Mouse (Mus musculus): ENCODE data around the gene Atp10a.

The Atp10a gene

DNA sequence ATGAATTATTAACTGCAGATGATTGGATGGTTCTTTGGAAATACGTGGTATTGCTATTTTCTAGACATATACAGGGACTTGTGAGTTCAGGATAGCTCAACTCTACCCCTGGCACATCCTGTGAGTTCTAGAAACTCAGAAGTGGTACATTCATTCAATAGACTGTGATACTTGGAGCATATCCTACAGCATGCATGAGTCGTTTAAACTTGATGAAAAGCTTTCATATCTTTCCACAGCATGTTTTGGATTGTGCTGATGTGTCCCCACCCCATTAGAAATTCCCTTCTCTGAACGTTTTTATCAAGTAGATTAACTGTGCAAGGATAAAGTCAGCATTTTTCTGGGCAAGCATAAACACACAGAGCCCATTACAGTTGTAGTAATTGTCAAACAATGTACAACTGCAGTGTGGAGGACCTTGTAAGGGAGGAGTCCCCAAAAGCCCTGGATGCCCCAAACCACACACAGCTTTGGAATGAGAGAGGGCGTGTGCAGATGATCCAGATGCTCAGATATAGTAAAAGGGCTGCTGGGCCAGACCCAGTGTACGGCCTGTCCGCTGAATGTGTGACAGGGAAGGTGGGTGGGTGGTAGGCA is 35.1 kb downstream of the Atp10a start:
- no peak for DNase-seq

DNA sequence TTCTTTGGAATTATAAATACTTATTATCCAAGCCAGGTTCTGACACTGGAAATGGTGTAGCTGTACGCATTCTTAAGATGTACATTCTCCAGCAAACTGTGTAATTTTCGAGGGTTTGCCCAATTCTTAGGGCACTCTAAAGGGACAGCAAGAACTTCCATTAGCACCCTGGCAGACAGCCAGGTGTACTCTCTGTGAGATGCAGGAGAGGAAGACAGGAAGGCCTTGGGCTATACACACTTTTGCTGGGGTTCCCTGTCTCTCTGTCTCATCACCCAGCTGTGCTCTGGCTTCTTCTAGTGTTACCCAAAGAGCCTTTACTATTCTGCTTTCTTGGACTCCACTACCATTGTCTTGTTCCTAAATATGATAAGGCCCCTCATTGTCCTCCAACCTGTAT is 36.7 kb downstream of the Atp10a start:
- no peak for DNase-seq

DNA sequence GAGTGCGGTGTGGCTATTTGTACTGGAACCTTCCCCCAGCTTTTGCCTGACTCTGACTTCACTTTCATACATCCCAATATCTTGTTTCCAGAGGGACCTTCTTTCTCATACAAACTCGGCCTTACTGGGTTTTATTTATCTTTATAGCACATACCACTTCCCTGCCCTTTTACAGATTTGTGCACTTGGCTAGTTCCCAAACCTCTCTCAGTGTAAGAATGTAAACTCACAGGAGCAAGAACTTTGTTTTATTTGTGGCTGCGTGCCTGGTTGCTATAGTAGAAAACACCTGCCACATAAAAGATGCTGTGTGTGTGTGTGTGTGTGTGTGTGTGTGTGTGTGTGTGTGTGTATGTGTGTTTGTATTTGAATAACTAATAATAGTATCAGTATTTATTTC is 37.4 kb downstream of the Atp10a start:
- no peak for DNase-seq

DNA sequence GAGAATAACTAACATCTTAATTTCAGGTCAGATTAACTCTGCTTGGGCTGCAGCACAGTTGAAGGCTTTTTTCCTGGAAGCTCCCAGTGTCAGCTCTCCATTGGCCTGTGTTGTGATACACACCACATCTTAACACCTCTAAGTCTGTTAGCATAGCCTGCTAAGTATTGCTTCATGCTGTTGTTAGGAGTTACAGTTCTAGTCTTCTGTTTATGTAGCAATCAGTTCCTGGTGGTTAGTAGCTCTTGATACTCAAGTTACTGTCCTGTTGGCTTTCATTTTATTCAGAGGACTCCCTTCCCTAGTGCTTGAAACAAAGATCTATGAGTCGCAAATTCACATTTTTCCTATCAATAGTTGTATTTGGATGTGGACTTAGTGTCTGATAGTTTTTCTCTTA is 39.7 kb downstream of the Atp10a start:
- DNase-seq, result no peak

DNA sequence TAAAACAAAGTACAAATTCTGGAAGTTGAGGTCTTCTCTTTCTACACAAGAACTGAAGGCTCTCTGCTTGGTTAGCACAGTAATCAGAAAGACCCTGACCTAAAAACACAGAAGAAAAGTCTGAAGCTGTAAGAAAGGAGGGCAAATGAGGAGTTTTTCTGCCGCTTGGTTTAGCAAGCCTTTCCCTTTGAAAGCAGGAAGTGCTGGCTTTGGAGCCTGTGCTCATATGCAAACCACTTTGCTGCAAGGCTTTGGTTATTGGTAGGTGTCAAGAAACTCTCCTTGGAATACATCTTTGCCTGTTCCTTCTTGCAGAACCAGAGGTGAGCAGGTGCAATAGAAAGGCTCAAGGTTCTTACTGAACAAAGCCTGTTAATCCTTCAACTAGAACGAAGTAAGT is 41.1 kb downstream of the Atp10a start:
- DNase-seq, result no peak

DNA sequence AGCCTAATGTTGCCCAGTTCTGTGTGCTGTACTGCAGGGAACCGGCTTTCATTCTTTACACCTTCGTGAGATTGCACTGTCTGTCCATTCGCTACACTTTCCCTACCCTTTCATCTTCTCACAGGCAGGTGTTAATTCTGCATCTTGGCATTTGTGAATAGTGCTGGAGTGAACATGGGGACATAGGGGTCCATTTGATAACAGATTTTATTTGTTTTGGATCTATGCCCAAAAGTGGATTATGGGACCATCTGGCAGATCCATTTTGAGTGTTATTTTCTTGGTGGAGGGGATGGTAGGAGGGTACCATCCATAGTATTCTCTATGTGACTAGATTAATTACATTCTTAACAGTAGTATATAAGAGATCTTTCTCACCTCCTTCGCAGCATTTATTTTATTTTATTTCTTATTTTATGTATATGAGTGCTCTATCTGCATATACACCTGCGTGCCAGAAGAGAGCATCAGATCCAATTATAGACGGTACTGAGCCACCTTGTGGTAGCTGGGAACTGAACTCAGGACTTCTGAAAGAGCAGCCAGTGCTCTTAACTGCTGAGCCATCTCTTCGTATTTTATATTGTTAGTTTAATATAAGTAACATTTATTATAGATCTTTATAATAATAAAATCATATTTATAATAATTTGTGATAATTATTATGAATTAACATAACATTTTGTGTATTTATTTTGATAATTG is 42.9 kb downstream of the Atp10a start:
- no peak for DNase-seq

DNA sequence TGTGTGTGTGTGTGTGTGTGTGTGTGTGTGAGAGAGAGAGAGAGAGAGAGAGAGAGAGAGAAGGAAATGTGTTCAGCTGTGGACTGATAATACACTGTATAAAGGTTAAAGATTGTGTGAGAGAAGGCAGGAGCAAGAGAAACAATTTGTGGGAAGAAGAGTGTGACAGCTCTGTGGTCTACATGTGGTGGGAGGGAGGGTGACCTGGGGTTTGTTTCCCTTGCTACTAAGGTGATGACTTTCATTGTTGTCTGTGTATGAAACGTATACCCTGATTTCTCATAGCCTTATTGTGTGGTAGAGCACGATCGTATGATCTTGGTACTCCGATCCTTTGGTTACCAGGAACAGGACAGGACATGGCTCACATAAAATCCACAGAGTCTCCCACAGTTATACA is 45.3 kb downstream of the Atp10a start:
- no peak for DNase-seq

DNA sequence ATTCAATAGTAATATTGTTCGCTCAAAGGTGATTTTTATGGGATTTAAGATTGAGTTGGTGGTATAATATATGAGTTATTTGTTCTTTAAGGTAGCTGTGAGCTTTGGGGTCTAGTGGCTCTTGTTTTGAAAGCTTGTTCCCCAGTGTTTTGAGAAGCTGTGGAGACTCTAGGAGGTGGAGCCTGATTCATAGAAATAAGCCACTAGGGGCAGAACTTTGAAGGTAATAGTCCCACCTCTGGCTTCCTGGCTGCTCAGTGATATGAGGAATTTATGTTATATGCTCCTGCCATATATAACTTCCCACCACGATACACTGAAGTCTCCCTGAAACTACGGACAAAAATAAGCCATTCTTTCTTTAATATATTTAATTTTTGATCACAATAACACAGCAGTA is 49.2 kb downstream of the Atp10a start:
- DNase-seq, result no peak

DNA sequence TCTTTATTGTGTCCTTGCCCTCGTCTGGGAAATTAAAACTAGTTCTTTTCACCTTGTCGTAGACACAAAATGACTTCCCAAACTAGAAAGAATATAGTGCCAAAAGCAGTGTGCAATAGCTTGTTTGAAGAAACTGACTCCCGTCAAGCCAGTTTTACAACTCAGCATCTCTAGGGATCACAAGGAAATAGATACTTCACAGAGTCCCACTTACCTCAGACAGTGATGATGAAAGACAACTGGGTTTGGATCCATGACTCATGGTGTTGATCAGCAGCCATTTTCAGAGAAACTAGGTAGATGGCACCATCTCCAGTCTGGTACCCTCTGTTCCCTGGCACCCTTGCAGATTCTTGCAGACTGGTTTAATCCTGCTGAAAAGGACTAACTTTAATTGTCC is 53.3 kb downstream of the Atp10a start:
- no peak for DNase-seq

DNA sequence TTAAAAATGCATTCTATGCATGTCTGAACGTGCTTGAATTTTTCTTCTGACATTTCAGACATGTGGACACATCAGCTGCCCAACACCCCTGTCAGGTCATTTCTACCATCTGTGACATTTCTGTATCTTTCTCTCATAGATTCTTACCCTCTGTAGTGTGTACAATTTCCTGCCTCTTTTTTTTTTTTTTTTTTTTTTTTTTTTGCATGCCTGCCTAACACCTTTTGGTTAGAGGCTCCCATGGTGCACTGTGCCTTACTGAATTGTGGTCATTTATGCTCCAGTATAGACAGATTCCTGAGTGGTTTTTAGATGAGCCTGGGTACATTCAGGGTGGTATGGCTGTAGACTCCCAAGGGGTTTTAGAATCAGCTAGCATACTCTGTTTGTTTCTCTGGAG is 54.3 kb downstream of the Atp10a start:
- no peak for DNase-seq

DNA sequence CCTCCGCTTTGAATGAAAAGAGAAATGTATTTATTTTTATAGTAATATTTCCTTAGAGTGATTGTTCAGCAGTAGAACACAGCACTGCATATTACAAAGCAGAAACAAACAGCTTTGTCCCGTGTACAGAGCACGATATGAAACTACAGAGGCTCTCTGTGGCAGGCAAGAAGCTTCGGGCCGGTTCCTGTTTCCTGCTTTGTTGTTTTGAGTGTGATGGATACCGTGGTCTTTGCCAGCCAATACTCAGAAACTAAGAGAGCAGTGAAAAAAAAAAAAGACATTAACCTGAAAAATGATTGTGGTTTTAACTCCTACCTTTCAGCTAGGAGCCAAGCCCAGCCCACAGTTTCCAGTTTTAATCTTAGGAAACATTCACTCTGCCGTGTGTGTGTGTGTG is 55.8 kb downstream of the Atp10a start:
- DNase-seq, result no peak

DNA sequence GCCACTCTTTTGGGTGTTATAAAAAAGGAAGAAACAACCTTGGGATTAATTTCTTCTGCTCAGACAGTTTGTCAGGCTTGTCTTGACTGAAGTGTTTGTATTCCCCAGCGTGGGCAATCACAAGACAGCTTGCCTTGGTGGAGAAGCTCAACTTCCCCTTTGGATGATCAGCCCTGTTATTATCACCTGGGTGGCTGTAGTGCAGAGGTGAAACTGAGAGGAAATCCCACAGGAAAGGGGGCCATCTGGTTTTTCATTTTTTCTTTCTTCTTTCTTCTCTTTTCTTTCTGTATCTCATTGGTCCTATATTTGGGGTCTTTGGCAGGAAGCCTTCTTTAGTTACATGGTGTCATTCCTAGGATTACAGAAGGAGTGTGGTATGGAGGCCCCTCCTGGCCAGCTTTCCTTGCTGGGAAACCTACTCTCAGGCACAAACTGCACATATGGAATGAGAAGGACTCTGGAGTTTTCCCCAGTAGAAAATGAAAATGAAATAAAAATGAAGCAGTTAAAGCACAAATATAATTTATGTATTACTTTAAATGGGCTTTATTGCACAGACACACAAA is 59.7 kb downstream of the Atp10a start:
- no peak for DNase-seq

DNA sequence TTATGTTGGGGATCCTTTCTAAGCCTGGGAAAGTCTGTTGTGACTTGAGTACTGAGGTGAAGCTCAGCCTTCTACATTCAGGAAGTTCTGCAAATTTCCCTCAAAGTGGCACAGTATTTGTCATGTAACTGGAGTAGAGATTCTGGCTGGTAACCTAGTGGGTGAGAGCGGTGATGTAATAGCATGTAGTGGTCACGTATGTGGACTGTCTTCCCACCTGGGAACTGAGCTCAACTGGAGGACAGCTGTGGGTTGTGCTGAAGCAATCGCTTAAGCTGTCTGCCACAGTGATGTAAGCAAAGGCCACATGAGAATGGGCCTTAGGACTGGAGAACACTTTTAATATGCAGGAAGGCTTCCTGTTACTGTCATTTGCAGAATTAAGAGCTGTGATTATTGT is 60.7 kb downstream of the Atp10a start:
- DNase-seq, result no peak

DNA sequence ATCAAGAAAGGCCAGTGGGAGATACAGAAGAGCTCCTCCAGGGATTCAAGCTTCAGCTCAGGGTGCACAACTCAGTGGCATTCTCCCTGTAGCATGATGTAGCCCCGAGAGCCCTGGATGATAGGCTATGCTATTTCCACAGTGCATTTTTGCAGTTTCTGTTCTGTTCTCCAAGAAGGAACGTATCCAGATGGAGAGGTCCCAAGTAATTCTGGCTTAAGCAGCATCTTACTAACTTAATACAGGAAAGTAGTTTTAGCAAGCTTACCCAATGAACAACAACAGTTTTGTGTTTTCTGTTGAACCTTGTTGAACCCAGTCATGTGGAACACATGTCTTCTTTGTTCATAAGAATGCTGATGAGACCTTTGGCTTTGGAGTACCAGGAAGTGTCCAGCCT is 62.6 kb downstream of the Atp10a start:
- DNase-seq, result no peak

DNA sequence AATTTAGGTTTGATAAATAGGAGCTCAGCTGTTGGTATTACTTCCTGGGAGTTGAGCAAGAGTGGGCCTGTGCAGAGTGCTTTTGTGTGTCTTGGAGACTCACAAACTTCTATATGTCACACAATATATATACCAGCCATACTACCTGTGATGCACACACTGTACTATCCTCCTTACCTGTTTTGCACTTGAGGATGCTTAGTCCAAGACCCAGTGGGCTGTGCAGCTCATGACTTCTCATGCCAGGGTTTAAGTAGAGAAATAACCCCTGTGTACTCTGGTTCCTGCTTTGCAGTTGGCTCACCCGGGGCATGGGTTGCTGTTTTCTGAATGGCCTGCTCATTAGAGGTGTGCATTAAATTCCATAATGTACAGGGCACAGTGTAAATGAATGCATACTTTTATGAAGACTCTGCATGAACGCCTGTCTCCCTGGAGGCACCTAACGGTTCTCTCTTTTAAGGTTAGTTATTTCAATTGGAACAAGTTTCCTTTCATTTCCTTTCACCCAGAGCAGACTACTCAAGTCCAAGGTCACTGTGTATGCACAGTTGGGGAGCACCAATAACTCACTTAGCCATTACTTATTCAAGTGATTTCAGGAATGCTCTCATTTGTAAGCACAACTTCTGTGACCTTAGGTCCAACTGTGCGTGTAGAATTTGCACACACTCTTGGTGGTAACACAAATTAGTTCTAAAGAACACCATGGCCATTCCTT is 63.4 kb downstream of the Atp10a start:
- no peak for DNase-seq

DNA sequence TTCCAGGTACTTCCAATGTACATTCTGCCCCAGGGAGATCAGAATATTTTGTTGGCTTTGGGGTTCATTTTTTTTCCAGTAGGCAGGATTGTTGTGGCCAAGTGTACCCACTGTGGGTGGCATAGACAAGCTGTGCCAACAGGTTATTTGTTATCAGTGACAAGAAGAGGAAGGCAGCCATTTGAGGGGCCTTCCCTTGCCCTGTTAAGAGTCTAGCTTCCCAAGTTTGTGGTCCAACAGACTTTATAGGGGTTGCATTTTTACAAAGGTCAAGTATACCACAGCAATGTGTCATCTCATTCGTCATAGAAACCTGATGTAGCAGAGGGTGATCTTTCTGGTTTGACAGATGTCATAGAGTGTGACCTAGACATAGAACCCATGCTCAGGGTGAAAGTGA is 66.3 kb downstream of the Atp10a start:
- DNase-seq, result no peak

DNA sequence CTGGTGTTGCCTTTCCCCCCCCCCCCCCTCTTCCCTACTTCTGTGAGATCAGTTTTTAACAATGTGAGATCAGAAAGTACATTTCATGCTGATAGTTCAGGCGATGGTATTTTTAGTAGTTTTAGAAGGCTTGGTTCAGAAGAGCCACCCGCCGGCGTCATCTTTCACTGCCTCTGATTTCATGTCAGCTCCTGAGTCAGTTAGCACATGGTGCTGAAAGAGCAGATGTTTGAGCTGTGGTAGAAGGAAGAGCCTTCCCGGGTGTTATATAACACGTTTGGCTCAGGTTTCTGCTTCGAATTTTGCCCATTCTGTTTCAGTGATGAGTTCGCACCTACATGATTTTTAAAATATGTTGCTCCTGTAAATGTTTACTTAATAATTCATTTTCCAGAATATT is 74.2 kb downstream of the Atp10a start:
- DNase-seq, result peak; percentile 31 to 33

DNA sequence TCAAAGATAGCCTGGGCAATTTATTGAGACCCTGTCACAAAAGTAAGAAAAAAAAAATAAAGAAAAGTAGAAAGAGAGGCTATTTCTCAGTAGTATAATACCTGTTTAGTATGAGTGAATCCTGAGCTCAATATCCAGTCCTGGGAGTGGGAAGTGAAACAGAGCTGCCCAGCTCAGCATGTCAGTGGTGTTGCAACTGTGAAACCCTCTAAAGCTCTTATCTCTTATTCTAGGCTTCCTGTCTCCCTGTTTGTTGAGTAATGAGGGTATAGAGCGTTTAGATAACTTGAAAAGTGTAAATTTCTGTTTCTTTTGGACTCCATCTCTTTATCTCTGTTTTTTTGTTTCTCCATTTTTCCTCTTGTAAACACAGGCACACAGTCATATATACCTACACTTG is 74.9 kb downstream of the Atp10a start:
- DNase-seq, result no peak

DNA sequence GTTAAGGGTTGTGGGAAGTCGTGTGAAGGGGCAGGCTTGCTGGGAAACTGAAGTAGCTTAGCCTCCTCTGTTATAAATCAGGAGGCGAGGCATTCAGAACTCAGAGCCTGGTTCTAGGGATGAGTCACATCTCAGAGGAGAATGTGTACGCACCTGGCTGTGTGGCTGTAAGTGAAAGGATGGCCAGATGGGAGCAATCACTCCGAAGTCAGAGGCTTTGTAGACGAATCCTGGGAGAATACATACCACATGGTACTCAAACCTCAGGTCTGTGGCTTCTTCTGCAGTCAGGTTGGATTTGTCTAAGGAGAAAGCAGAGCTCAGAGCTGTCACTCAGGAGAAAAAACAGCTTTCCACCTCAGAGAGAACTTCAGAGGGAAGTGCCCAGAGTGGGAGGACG is 76.4 kb downstream of the Atp10a start:
- DNase-seq, result no peak

DNA sequence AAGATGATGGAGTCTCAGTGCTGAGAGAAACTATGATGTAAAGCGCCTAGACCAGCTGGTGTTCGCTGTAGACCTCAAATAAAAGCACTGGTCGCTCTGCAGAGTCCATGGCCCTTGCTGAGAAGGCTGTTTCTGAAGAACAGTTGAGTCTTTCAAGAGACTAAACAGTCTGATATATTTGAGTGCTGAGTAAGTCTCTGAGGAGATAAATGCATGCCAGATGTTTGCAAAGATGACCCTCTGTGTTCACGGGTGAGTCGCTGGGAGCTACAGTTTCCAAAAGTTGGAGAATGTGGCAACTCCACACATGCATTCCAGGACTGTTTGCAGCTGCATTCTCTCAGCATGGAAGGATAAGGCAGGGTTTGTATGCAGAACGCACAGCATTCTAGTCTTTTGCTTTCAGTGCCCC is 77.5 kb downstream of the Atp10a start:
- no peak for DNase-seq

DNA sequence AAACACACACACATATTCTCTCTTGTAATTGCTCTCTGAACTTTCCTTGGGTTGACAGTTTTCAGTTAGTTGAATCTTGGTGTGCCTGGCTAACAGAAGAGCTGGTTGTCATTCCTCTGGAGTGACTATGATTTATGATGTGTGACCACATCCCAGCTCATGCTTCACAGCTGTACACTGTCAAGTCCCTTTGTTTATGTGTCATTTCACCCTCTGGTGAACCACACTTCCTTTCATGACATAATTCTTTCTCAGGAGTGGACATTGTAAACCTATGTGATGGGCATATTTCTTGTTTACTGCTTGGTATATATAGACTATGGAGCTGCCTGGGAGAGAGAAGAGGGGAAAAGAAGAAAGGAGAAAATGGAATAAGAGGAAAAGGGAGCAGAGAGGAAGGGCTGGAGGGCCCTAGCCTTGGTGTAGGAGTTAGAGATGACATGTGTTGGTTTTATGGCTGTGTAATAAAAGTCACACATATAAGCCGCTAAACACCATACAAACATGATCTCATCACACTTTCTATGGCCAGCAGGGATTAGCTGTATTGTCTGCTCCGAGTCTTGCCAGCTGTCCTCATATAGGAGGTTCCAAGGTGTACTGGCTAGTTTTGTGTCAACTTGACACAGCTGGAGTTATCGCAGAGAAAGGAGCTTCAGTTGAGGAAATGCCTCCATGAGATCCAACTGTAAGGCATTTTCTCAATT is 81.0 kb downstream of the Atp10a start:
- DNase-seq, result no peak

DNA sequence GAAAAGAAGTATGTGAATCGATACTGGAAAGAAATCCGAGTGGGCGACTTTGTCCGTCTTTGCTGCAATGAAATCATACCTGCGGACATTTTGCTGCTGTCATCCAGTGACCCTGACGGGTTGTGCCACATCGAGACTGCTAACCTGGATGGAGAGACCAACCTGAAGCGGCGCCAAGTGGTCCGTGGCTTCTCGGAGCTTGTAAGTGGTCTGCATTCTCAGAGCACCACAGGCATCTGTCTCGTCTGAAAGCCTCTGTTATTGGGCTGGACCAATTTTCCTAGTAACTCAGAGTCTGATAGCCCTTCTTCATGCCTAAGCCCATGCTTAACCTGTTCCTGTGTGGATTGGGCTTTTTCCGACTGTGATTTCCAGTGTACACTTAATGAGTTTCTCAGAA is 84.2 kb downstream of the Atp10a start:
- DNase-seq, result no peak

DNA sequence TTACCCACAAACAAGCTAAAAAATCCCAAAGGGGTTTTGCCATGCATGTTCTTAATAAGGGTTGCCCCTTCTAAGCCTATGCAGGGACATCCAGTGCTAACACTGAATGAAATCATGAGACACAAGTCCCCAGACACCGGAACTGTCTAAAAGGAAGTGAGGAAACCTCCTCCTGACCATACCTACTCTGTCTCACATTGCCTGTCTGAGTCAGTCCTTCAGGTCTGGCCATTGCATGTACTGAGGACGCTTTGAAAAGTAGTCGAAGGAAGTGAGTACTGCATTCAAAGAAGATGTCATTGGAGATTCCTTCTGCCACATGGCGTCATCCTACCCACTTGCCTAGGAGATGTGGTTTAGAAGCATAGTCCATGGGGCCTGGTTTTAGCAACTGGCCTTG is 84.9 kb downstream of the Atp10a start:
- DNase-seq, result no peak

DNA sequence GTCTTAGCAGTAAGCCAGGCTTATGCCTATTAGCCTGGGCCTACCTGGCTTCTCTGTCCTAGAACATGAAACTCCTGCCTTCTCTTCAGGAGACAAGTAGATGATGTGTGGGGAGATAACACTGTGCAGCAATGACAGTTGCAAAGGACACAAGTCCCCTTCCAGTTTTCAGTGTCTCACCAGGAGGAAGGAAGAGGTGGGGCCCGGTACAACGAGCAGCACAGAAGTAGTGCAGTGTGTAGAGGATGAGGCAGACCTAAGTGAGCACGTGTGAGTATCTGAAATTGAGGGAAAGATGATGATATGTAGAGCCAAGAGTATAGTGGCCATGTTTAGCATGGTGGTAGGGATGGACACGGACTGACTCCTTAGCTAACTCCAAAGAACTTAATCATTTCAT is 86.0 kb downstream of the Atp10a start:
- DNase-seq, result no peak

All from cerebellum, adult 18-20 months (tissue).